Mouse (Mus musculus) small intestine, adult 2 months (tissue): ENCODE results near the gene Tcf7l1.

Source experiments
- CTCF ChIP-seq: fragments of 200-500 bp; IDR thresholded peaks from 2 replicates; pipeline ENCODE4 v1.5.1; 2012; ENCODE audit warnings: low read depth, mild to moderate bottlenecking, control low read depth, inconsistent platforms, low read length, moderate library complexity, mixed read lengths; ENCODE audit not compliant: insufficient replicate concordance, insufficient read length; ENCODE audit errors: extremely low read depth
- POLR2A ChIP-seq: fragments of 200-500 bp; IDR thresholded peaks from 2 replicates; pipeline ENCODE4 v1.6.1; 2012; ENCODE audit warnings: low read depth, mild to moderate bottlenecking, control low read depth, inconsistent platforms, low read length, moderate library complexity

DNA sequence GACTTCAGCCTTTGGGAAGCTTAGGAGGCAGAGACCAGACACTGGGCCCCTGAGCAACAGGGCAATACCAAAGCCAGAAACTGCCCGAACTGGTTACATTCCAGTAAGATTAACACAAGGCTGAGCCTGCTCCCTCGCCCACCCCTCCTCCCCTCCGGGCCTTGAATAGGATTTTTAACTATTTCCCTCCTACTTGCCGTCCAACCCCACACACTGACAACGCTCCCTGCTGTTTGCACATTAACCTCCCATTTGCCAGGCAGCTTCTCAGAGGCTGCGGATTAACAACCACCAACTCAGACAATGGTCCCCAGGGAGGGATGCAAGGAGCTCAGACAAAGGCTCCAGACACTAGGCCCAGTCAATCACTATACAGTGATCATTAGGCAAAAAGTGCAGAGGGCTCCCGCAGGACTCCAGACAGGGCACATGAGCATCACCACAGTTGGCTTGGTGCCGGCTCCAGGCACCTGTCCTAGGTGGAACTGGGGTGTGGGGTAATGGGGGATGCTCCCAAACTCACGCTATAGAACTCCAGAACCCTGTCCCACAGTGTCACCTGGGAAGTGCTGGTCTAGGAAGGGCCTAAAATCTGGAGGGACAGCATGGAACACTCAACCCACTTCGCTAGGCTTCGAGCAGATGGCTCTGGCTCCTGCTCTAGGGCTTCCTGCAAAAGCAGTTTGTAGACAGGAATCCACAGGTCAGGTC is 111.4 kb downstream of the Tcf7l1 start:
- TF ChIP-seq CTCF, result no peak
- TF ChIP-seq POLR2A, result no peak
